Mouse (Mus musculus): Measurements from ENCODE around the gene Tmem144.

DNA sequence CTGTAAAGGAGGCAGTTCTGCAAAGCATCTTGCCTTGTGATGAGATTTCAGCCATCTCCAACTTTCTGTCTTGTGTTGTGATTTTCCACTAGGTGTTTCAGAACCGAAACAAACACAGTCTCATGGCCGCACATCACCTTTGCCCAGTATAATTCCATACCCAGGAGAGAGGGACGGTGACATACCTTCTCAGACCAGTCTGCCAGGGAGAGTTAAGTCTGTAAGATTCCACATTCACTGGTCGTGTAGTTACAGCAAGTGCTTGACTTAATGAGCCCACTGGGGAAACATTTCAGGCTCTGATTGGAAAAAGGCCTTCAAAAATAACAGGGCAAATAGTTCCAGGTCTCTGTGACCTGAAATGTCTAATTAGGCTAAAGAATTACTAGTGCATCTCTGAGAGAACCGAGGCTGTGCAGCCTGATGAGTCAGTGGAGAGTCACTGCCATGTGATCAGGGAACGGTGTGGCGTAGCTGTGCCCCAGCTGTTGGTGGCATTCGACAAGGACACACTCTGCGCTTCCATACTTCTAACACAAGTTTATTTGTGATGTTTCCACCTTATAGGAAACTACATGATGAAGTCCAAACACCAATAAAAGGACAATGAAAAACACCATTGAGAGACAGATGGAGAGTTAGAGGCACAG is 43.9 kb downstream of the Tmem144 start:
- TF ChIP-seq CTCF (IDR thresholded peaks at IDR 0.05; ENCODE audit: control insufficient read depth, insufficient read depth, low read length) (no peak), POLR2A (IDR thresholded peaks at IDR 0.05; ENCODE audit: borderline replicate concordance, control insufficient read depth, low read depth, low read length) (no peak)
